7 mouse cellular contexts compared by ENCODE assay signal in genomic region chr19:43724194-43724593, GRCm38 (mm10).
A peak's percentile ranks its signal among the peaks of the same experiment; 100 is the strongest.
DNase-seq lines count a peak whose midpoint lies in the region.
"Had no signal": no experiment of that assay in that cellular context is flagged by ENCODE, and none has a peak within 500 bp of the region (broad histone marks: within the 10 kb centered on the region; RNA-seq: fewer than 3 reads in every experiment).

No protein-coding gene starts in this region.

- peak; percentile 86 for DNase-seq in heart, adult 11 months
- no peak for DNase-seq in heart, adult 9 months (ENCODE audit: low spot score in 2 of 2)
- DNase-seq: B cell, adult 2 months; cerebellum, adult 11 months; cerebellum, adult 11-12 months; cerebellum, adult 18-20 months; cerebellum, adult 2 months had no signal
